Mouse (Mus musculus) erythroblast, embryonic 14.5 days (primary cell): ENCODE measurements around the gene Nmt1. TPM values are rescaled to one million over a fixed set of nuclear protein-coding genes. Genes with fewer than 3 reads are reported as not detected.

Experiments used
- H3K27me3 ChIP-seq: 2 replicates; pipeline ENCODE4 v1.6.1; 2012; ENCODE audit warnings: inconsistent platforms; ENCODE audit not compliant: control insufficient read depth
- H3K36me3 ChIP-seq: 2 replicates; pipeline ENCODE4 v1.6.1; 2012; ENCODE audit warnings: mild to moderate bottlenecking, inconsistent platforms; ENCODE audit not compliant: control insufficient read depth
- H3K4me1 ChIP-seq: 2 replicates; pipeline ENCODE4 v1.6.1; 2012; ENCODE audit warnings: inconsistent platforms; ENCODE audit not compliant: control insufficient read depth
- H3K4me3 ChIP-seq: replicated peaks from 2 replicates; pipeline ENCODE3; 2012; ENCODE audit warnings: moderate library complexity, mild to moderate bottlenecking, inconsistent platforms
- H3K9me3 ChIP-seq: 2 replicates; pipeline ENCODE4 v1.6.1; 2012; ENCODE audit warnings: low read length, inconsistent platforms, mixed read lengths; ENCODE audit not compliant: control insufficient read depth
- GATA1 ChIP-seq: IDR thresholded peaks from 2 replicates; pipeline ENCODE4 v1.6.1; 2012; ENCODE audit warnings: low read length, inconsistent platforms, mixed read lengths
- TAL1 ChIP-seq: IDR thresholded peaks from 3 replicates; pipeline ENCODE4 v1.6.1; 2012; ENCODE audit warnings: low read length, inconsistent platforms, mixed read lengths
- polyA plus RNA-seq: library from polyadenylated mRNA; stranded (reverse); fragments of >175 nt; gene quantifications from 2 replicates; pipeline ENCODE4 v1.2.3, GENCODE M21; 2012

Gene Nmt1
- polyA plus RNA-seq, 1 experiment, result 1.5 TPM

DNA sequence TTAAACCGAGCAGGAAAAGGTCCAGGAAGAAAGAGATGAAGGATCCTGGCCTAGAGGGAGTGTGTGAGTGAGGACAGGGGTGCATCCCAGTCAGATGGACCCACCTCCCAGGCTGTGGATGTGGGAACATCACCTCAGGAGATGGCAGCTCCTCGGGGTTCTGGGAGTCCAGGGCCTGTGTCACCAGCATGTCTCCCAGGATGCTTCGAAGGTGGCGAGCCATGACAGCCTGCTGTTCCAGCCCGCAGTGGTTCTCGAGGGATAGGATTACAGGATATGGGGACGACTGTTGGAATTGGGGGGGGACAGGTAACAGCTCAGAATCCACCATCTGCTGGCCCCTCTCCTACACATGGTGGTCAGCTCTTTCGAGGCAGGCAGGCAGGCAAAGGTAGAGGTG, 48.6 kb downstream of the Nmt1 start:
- Histone ChIP-seq H3K4me3 (no peak overlapping the region), H3K27me3 (peaks cover 21% of the 10 kb centered on the region)

GRCm38 (mm10) chr11:103078131-103078530, 50.1 kb downstream of the Nmt1 start:
- peaks cover 25% of the 10 kb centered on the region for H3K27me3 ChIP-seq

More for the DNA sequence above, 48.6 kb downstream of the Nmt1 start:
- peaks cover 6% of the 10 kb centered on the region for H3K4me1 ChIP-seq
- H3K36me3 ChIP-seq, result no peaks in the 10 kb centered on the region
- TF ChIP-seq GATA1 (no peak), TAL1 (no peak)
- H3K9me3 ChIP-seq, result no peaks in the 10 kb centered on the region

DNA sequence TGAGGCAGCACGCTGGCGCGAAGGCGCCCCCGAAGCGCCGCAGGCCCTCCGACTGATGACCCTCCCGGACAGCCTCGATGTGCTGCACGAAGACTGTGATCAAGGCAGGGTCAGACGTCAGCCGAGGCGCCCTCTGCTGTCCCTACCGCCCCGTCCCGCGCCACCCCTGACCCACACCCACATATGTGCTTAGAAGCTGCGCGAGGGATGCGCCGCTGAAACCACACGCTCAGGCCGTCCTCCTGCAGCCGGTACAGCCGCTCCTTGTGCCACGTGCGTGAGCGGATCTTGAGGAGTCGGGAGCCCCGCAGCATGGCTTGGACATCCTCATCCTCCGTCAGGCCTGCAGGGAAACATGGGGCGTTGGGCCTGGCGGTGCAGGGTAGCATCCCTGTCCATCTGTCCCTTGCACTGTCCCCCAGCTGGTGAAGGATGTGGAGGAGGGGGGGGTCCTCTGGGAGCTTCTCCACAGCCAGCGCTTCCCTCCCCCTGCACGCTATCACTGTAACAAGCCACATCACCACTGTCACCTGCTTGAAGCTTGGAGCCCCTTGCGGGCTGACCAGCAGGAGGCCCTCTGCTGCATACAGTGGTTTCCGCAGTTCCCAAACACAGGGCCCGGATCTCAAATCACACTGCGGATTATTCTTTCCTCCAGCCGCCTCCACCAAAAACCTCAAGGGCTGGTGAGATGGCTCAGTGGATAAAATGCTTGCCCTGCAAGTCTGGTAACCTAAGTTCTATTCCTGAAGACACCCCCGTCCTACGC, 52.5 kb downstream of the Nmt1 start:
- Histone ChIP-seq H3K27me3 (peaks cover 25% of the 10 kb centered on the region), H3K4me1 (peaks cover 6% of the 10 kb centered on the region), H3K9me3 (no peaks in the 10 kb centered on the region), H3K4me3 (no peak overlapping the region), H3K36me3 (no peaks in the 10 kb centered on the region)
- TF ChIP-seq GATA1 (no peak), TAL1 (no peak)

More at GRCm38 (mm10) chr11:103078131-103078530, 50.1 kb downstream of the Nmt1 start:
- Histone ChIP-seq H3K9me3 (no peaks in the 10 kb centered on the region), H3K4me1 (peaks cover 6% of the 10 kb centered on the region), H3K4me3 (no peak overlapping the region), H3K36me3 (no peaks in the 10 kb centered on the region)
- TF ChIP-seq TAL1, result no peak

- Histone ChIP-seq H3K36me3 (no peaks in the 10 kb centered on the region), H3K9me3 (no peaks in the 10 kb centered on the region), H3K4me1 (peaks cover 6% of the 10 kb centered on the region), H3K27me3 (peaks cover 25% of the 10 kb centered on the region), H3K4me3 (no peak overlapping the region)
- no peak for TF ChIP-seq TAL1
- TF ChIP-seq GATA1, result no peak
These were observed 53.6 kb downstream of the Nmt1 start for GRCm38 (mm10) chr11:103081631-103082030.

DNA sequence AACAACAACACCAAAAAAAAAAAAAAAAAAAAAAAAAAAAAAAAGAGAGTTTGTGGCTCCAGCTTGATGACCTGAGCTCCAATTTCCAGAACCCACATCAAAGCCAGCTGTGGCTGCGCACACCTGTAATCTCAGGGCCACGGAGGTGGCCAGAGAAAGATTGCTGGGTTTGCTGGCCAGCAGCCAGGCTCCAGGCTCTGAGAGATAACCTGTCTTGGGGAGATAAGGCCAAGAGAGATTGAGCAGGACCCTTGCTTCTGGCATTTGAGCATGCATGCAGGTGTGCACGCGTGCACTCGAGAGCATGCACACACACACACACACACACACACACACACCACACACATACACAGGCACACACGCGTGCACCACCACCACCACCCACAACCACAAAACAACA, 65.3 kb downstream of the Nmt1 start:
- Histone ChIP-seq H3K4me3 (no peak overlapping the region), H3K27me3 (peaks cover 22% of the 10 kb centered on the region), H3K36me3 (no peaks in the 10 kb centered on the region), H3K4me1 (no peaks in the 10 kb centered on the region), H3K9me3 (no peaks in the 10 kb centered on the region)
- TF ChIP-seq TAL1 (no peak), GATA1 (no peak)

GRCm38 (mm10) chr11:103093862-103094833, 66.2 kb downstream of the Nmt1 start:
- Histone ChIP-seq H3K36me3 (no peaks in the 10 kb centered on the region), H3K4me3 (no peak overlapping the region), H3K4me1 (no peaks in the 10 kb centered on the region), H3K9me3 (no peaks in the 10 kb centered on the region), H3K27me3 (peaks cover 30% of the 10 kb centered on the region)
- TF ChIP-seq TAL1 (no peak), GATA1 (no peak)

DNA sequence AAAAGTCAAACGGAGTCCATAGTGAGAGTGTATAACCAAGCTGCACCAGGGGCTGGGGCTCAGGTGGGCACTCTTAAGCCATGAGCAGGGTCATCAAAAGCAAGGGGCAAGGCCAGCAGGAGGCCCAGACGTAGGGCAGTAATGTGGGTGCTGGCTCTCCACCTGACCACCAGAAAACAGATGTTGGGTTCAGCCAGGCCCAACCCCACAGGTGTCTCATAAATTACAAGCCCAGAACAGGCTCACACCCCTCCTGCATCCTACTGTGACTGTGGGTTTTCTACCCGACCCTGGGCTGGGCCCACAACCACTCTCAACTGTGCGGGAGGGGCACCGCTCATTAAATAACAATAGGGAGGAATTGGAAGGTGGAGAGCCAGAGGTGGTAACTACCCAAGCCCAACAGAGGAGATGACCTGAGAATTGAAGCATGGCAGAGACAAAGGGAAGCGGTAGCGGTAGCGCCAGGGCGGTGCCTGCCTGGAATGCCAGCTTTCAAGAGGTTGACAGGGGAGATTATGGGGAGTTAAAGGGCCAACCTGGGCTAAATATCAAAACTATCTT, 67.2 kb downstream of the Nmt1 start:
- peaks cover 41% of the 10 kb centered on the region for H3K27me3 ChIP-seq
- H3K4me3 ChIP-seq, result no peak overlapping the region
- no peaks in the 10 kb centered on the region for H3K4me1 ChIP-seq
- no peaks in the 10 kb centered on the region for H3K9me3 ChIP-seq
- H3K36me3 ChIP-seq, result no peaks in the 10 kb centered on the region
- no peak for TF ChIP-seq TAL1
- no peak for TF ChIP-seq GATA1

DNA sequence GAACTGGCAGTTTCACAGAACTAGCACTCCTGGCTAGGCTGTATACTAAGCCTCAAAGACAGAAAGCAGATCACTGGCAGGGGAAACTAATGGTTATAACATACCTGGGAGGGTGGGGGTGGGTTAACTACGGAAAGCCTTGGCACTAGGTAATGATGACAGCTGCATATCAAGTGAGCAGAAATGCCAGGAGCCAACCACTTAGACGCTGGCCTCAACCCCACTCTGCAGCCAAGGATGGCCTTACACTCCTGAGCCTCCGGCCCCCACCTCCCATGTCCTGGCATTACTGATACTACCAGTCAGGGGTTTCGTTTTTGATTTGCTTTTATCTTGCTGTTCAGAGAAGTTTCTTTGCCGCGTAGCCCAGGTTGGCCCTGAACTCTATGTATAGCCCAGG, 67.8 kb downstream of the Nmt1 start:
- H3K27me3 ChIP-seq, result peaks cover 47% of the 10 kb centered on the region

More for the DNA sequence above, 67.8 kb downstream of the Nmt1 start:
- no peaks in the 10 kb centered on the region for H3K9me3 ChIP-seq
- no peaks in the 10 kb centered on the region for H3K36me3 ChIP-seq
- H3K4me3 ChIP-seq, result no peak overlapping the region
- no peak for TF ChIP-seq TAL1
- TF ChIP-seq GATA1, result no peak
- peaks cover under 1% of the 10 kb centered on the region; the same call in 1 of the 2 replicates for H3K4me1 ChIP-seq
